Comparison of ENCODE assay signal across 8 mouse cellular contexts in genomic region chr9:102622192-102622857, GRCm38 (mm10). TPM values are rescaled to one million over a fixed set of nuclear protein-coding genes. Genes with fewer than 3 reads are reported as not detected.
DNase-seq lines count a peak whose midpoint lies in the region; ATAC-seq lines count a peak whose summit lies in the region.

No protein-coding gene starts in this region.

- H3K4me2 ChIP-seq in midbrain, embryonic 14.5 days (ENCODE audit: low read length), result no peak overlapping the region
- no peak overlapping the region for H3K4me2 ChIP-seq in midbrain, embryonic 13.5 days (replicated peaks)

- no peaks in the 10 kb centered on the region for H3K27me3 ChIP-seq in midbrain, embryonic 14.5 days (ENCODE audit: control insufficient read depth, insufficient read depth, low read length)
- H3K27me3 ChIP-seq in midbrain, embryonic 13.5 days, result no peaks in the 10 kb centered on the region

- no peaks in the 10 kb centered on the region for H3K9me3 ChIP-seq in midbrain, embryonic 14.5 days (ENCODE audit: control insufficient read depth, low read length)
- no peaks in the 10 kb centered on the region for H3K9me3 ChIP-seq in midbrain, embryonic 13.5 days

- H3K4me1 ChIP-seq in midbrain, embryonic 14.5 days (ENCODE audit: control insufficient read depth, insufficient read depth, low read length), result peaks cover 5% of the 10 kb centered on the region
- peaks cover 18% of the 10 kb centered on the region for H3K4me1 ChIP-seq in midbrain, embryonic 13.5 days (replicated peaks)

- H3K36me3 ChIP-seq in midbrain, embryonic 14.5 days (ENCODE audit: control insufficient read depth, insufficient read depth, low read length), result peaks cover 5% of the 10 kb centered on the region; the same call in 1 of the 2 replicates
- H3K36me3 ChIP-seq in midbrain, embryonic 13.5 days, result peaks cover 19% of the 10 kb centered on the region

- no peak overlapping the region for H3K27ac ChIP-seq in midbrain, embryonic 14.5 days (replicated peaks; ENCODE audit: low read depth, low read length)
- H3K27ac ChIP-seq in midbrain, embryonic 13.5 days, result no peak overlapping the region

- no peak overlapping the region for H3K4me3 ChIP-seq in midbrain, embryonic 14.5 days (replicated peaks; ENCODE audit: low read depth, low read length)
- no peak overlapping the region for H3K4me3 ChIP-seq in midbrain, embryonic 13.5 days (replicated peaks)

- peak; percentile 73 for DNase-seq in cerebellum, adult 9-10 months
- peak; percentile 90 for DNase-seq in midbrain, embryonic 14.5 days
- peak; percentile 56 for DNase-seq in c-Kit-positive CD71-negative TER-119-negative erythroid progenitor cells, embryonic 14.5 days (ENCODE audit: low read depth)
- peak; percentile 78 for DNase-seq in hindlimb bud, embryonic 11.5 days (ENCODE audit: extremely low spot score, low read depth, low spot score)
- no peak for DNase-seq in urinary bladder, postnatal 10 days (ENCODE audit: low spot score)

- H3K9ac ChIP-seq in midbrain, embryonic 14.5 days (replicated peaks; ENCODE audit: low read length), result no peak overlapping the region
- no peak overlapping the region for H3K9ac ChIP-seq in midbrain, embryonic 13.5 days (replicated peaks)

- WGBS in midbrain, embryonic 14.5 days, result 38% methylated on average over 5 of the region's 5 CpGs
- WGBS in midbrain, embryonic 13.5 days, result 37% methylated on average over 5 of the region's 5 CpGs

- ATAC-seq in cerebellum, adult (ENCODE audit: insufficient number of reproducible peaks, low FRiP score, low TSS enrichment), result no peak
- no peak for ATAC-seq in midbrain, embryonic 14.5 days (ENCODE audit: low FRiP score, low TSS enrichment)
- no peak for ATAC-seq in midbrain, embryonic 13.5 days
- ATAC-seq in megakaryocyte progenitor cell, adult 5-6 weeks (replicated peaks; ENCODE audit: poor library complexity), result peak; percentile 36

RNA-seq across cellular contexts. Expression of gene Anapc13, which starts 3.8 kb away (rescaled TPM):
- polyA plus RNA-seq in midbrain, embryonic 14.5 days (2014; fragmentation: Nextera tagmentation; extraction: Ambion mirVana), result 151 and 180 TPM in 2 replicates
- polyA plus RNA-seq in midbrain, embryonic 13.5 days (2015; fragmentation: Nextera tagmentation; extraction: Ambion mirVana), result 179 and 203 TPM in 2 replicates
- 105 and 118 TPM in 2 replicates for total RNA-seq in megakaryocyte progenitor cell, adult 5-6 weeks (2015)
- 107 and 125 TPM in 2 replicates for total RNA-seq in megakaryocyte progenitor cell, adult 5-6 weeks (2017)

RNA-seq across cellular contexts. Expression of gene Cep63, which starts 4.0 kb away (rescaled TPM):
- polyA plus RNA-seq in midbrain, embryonic 14.5 days (2014; fragmentation: Nextera tagmentation; extraction: Ambion mirVana), result 32.7 and 44.4 TPM in 2 replicates
- 48.3 and 51.6 TPM in 2 replicates for polyA plus RNA-seq in midbrain, embryonic 13.5 days (2015; fragmentation: Nextera tagmentation; extraction: Ambion mirVana)
- 26.0 and 43.3 TPM in 2 replicates for total RNA-seq in megakaryocyte progenitor cell, adult 5-6 weeks (2015)
- 30.0 and 40.8 TPM in 2 replicates for total RNA-seq in megakaryocyte progenitor cell, adult 5-6 weeks (2017)
